Mouse (Mus musculus) forebrain, embryonic 12.5 days (tissue): ENCODE data around the gene Gpx7. TPM values are rescaled to one million over a fixed set of nuclear protein-coding genes. Genes with fewer than 3 reads are reported as not detected.
"Not testable (repeated sequence)": the region's sequence is repeated elsewhere in the genome, so short reads cannot be mapped to it uniquely, and the experiment has no call there.

Source experiments
- ATAC-seq: fragments of 200-750 bp; cut with Nextera tagmentation; 2 replicates; pipeline ENCODE4 v1.8.0; 2017; ENCODE audit warnings: moderate TSS enrichment; ENCODE audit not compliant: low FRiP score
- H3K27ac ChIP-seq: fragments of 300-500 bp; sonication (generic); 2 replicates; pipeline ENCODE4 v1.5.1; 2016; ENCODE audit warnings: mild to moderate bottlenecking
- H3K27me3 ChIP-seq: fragments of 300-500 bp; sonication (generic); 2 replicates; pipeline ENCODE4 v1.6.1; 2016; ENCODE audit warnings: mild to moderate bottlenecking
- H3K36me3 ChIP-seq: fragments of 300-500 bp; sonication (generic); replicated peaks from 2 replicates; pipeline ENCODE4 v1.6.1; 2016; ENCODE audit warnings: mild to moderate bottlenecking
- H3K4me1 ChIP-seq: fragments of 300-500 bp; sonication (generic); 2 replicates; pipeline ENCODE4 v1.6.1; 2016
- H3K4me2 ChIP-seq: fragments of 300-500 bp; sonication (generic); 2 replicates; pipeline ENCODE4 v1.6.1; 2016; ENCODE audit warnings: mild to moderate bottlenecking, moderate library complexity
- H3K4me3 ChIP-seq: fragments of 300-500 bp; sonication (generic); replicated peaks from 2 replicates; pipeline ENCODE4 v1.5.1; 2016; ENCODE audit warnings: mild to moderate bottlenecking
- H3K9ac ChIP-seq: fragments of 300-500 bp; sonication (generic); 2 replicates; pipeline ENCODE4 v1.6.1; 2016; ENCODE audit warnings: mild to moderate bottlenecking
- H3K9me3 ChIP-seq: fragments of 300-500 bp; sonication (generic); 2 replicates; pipeline ENCODE4 v1.6.1; 2016
- WGBS: fragments of 180-500 bp; shearing (Covaris S2); methylation state at CpG from one replicate; pipeline ENCODE4 v1.1.7; 2016; 5-methylcytosine and 5-hydroxymethylcytosine counted together
- polyA plus RNA-seq: library from polyadenylated mRNA; unstranded; fragments of >200 nt; fragmentation: Nextera tagmentation; extraction: Ambion mirVana; gene quantifications from 2 replicates; pipeline ENCODE4 v1.2.1, GENCODE M21; 2016

Gpx7 gene
- polyA plus RNA-seq, 1 experiment from 2014 or later, result 35.1 TPM

DNA sequence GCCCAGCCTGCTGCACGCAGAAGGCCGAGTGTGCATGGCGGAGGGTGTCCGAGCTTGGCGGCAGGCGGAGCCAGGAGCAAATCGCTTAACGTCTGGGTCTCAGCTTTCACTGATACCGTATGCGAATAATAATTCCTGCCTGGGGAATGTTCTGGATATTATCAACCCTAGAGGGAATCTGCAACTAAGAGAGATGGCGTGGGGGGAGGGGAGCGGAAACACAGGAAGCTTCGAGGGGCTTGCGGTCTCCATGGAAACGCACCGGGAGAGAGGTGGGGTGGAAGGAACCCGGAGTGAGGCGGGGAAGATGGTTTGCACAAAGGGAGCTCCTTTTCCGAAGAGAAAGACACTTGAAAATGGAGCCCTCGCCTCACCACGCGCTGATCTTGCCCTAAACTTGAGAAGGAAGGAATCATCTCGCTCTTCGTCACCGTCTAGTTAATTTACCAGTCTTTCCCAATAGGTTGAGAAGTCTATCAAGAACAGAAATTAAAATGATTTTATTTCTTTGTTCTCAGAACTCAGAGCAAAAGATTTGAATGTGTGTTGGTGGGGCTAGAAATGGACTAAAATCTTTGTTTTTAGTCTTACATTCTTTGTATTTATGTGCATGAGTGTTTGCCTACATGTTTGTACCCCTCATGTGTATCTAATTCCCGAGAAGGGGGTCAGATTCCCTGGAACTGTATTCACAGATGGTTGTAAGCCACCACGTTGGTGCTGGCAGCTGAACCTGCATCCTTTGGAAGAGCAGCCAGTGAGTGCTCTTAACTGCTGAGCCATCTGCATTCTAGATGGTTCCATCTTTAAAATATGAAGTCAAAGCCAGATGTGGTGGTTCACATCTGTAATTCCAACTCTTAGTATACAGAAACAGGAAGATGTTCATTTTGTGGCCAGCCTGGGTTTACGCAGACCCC lies 46.4 kb downstream of the Gpx7 start:
- peak overlapping the region; percentile 12; the same call in 1 of the 2 replicates for H3K4me3 ChIP-seq
- 4% methylated on average over 28 of the region's 28 CpGs for WGBS
- peak overlapping the region; percentile 47 for H3K4me2 ChIP-seq

DNA sequence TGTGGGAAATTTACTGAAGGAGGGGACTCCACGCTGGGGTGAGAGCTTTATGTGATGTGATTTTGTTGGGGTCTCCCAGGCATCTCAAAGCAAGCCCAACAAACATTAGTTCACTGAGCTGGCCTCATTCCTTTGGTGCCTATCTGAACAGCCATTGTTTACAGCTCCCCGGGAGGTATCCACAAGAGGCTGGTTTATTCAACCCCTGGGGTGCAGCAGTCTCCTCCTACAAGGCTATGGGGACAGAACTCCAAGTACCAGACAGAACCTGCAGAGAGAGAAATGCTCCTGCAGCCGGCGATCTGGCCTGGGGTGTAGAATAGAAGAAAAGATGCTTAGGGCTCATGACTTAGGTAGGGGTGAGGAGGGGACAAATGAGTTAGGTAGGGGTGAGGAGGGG lies 48.3 kb downstream of the Gpx7 start:
- Histone ChIP-seq H3K36me3 (no peaks in the 10 kb centered on the region), H3K4me3 (no peak overlapping the region), H3K4me1 (peaks cover 54% of the 10 kb centered on the region), H3K9me3 (no peaks in the 10 kb centered on the region), H3K9ac (no peak overlapping the region), H3K27ac (peak overlapping the region; percentile 95; the same call in 1 of the 2 replicates), H3K4me2 (no peak overlapping the region), H3K27me3 (no peaks in the 10 kb centered on the region)
- WGBS, result 10% methylated on average over 4 of the region's 4 CpGs
- no peak for ATAC-seq

More for the DNA sequence above, 46.4 kb downstream of the Gpx7 start:
- peak overlapping the region; percentile 3; the same call in 1 of the 2 replicates for H3K9ac ChIP-seq
- H3K9me3 ChIP-seq, result no peaks in the 10 kb centered on the region
- no peaks in the 10 kb centered on the region for H3K36me3 ChIP-seq
- peak; percentile 85 for ATAC-seq
- no peaks in the 10 kb centered on the region for H3K27me3 ChIP-seq
- H3K27ac ChIP-seq, result peak overlapping the region; percentile 95
- H3K4me1 ChIP-seq, result peaks cover 62% of the 10 kb centered on the region

DNA sequence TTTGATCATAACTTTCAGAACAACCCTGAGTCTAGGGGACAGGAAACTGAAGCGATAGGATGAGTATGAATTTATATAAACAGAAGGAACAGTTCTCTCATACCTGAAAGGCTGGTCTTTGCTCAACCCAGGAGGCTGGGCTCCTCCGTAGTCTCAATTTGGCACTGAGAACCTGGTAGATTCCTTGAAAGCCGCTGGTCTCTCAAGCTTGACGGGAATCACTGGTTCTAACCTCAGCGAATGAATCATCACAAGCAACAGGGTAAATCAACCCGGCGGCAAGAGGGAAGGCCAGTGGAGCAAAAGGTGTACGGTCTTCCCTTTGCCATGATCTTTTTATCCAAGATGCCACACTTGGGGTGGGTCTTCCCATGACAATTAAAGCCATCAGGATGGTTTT lies 49.3 kb downstream of the Gpx7 start:
- H3K36me3 ChIP-seq, result no peaks in the 10 kb centered on the region
- ATAC-seq, result no peak
- no peak overlapping the region for H3K27ac ChIP-seq
- no peaks in the 10 kb centered on the region for H3K9me3 ChIP-seq
- no peaks in the 10 kb centered on the region for H3K27me3 ChIP-seq
- H3K4me3 ChIP-seq, result no peak overlapping the region
- H3K4me2 ChIP-seq, result no peak overlapping the region
- H3K4me1 ChIP-seq, result peaks cover 44% of the 10 kb centered on the region
- 96% methylated on average over 8 of the region's 8 CpGs for WGBS
- H3K9ac ChIP-seq, result no peak overlapping the region

DNA sequence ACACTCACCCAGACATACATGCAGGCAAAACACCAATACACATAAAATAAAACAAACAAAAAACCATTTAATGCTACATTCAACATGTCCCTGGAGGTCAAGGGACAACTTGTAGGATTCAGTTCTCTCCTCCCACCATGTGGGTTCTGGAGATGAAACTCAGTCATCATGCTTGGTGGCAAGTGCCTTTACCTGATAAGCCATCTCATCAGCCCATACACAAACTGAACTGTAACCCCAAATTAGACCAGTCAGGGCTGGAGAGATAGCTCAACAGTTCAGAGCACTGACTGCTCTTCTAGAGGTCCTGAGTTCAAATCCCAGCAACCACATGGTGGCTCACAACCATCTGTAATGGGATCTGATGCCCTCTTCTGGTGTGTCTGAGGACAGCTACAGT lies 53.2 kb downstream of the Gpx7 start:
- H3K4me1 ChIP-seq, result peaks cover 31% of the 10 kb centered on the region
- H3K9ac ChIP-seq, ATAC-seq, H3K27me3 ChIP-seq, H3K36me3 ChIP-seq, H3K9me3 ChIP-seq, H3K4me3 ChIP-seq, H3K27ac ChIP-seq, H3K4me2 ChIP-seq: not testable (repeated sequence)

DNA sequence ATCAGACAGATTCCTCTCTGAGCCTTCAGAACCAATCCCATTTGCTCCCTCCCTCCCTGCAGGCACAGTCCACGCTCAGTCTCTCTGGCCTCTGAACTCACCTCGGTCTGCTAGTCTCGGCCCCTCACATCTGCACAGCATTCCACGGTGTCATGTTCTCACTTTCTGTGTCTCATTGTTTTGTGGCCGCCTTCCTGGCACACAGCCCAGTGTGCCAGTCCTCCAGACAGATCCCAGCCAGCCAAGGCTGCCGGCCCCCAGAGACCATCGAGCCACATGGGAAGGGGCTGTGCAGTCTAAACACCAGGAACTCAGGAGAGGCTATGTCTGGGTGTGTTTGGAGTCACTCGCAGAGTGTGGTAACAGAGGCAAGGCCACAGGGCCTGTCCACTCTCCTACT lies 55.9 kb downstream of the Gpx7 start:
- H3K27me3 ChIP-seq, result no peaks in the 10 kb centered on the region
- H3K4me1 ChIP-seq, result peaks cover 34% of the 10 kb centered on the region
- 0 out of 2 replicates have a peak overlapping the region, but pooled peaks have one; percentile 13 for H3K4me2 ChIP-seq
- WGBS, result 7% methylated on average over 8 of the region's 8 CpGs
- H3K4me3 ChIP-seq, result no peak overlapping the region
- H3K27ac ChIP-seq, result peak overlapping the region; percentile 86
- peak; percentile 87 for ATAC-seq
- H3K36me3 ChIP-seq, result no peaks in the 10 kb centered on the region
- H3K9me3 ChIP-seq, result no peaks in the 10 kb centered on the region
- H3K9ac ChIP-seq, result no peak overlapping the region; the same call in 1 of the 2 replicates

Other genes with a start within 250 kb of the Gpx7 start
- 13.6 and 16.0 TPM in 2 replicates for gene Echdc2, start 241.5 kb downstream of the Gpx7 start, polyA plus RNA-seq
- gene Zyg11a, start 188.9 kb downstream of the Gpx7 start, polyA plus RNA-seq, result not detected in 2 replicates
- 26.2 and 31.1 TPM in 2 replicates for gene Zyg11b, start 105.9 kb downstream of the Gpx7 start, polyA plus RNA-seq
- 49.0 and 49.3 TPM in 2 replicates for gene Coa7, start 78.8 kb downstream of the Gpx7 start, polyA plus RNA-seq
- gene Shisal2a, start 23.6 kb downstream of the Gpx7 start, polyA plus RNA-seq, result 2.2 and 2.3 TPM in 2 replicates
- gene Tut4, start 52.5 kb upstream of the Gpx7 start, polyA plus RNA-seq, result 94.9 and 118 TPM in 2 replicates
- gene Prpf38a, start 172.4 kb upstream of the Gpx7 start, polyA plus RNA-seq, result 107 and 112 TPM in 2 replicates
- 11.4 and 13.0 TPM in 2 replicates for gene Orc1, start 172.5 kb upstream of the Gpx7 start, polyA plus RNA-seq
- gene Cc2d1b, start 213.0 kb upstream of the Gpx7 start, polyA plus RNA-seq, result 22.8 and 29.1 TPM in 2 replicates